Mouse (Mus musculus) urinary bladder, postnatal 4 days (tissue): ENCODE data around the gene Cirbp.

Experiments used
- DNase-seq, 2 experiments: peaks; one replicate each; pipeline ENCODE4 v3.0.0; 2021 to 2022; ENCODE audit warnings: low spot score in 2 of 2

Cirbp gene

GRCm38 (mm10) chr10:80177441-80178279 is 11.9 kb downstream of the Cirbp start:
- no peak for DNase-seq

GRCm38 (mm10) chr10:80179068-80180051 is 13.6 kb downstream of the Cirbp start, which contains the start of gene Efna2:
Gene Efna2, plus strand, starts transcription at chr10:80179482.
- no peak for DNase-seq

GRCm38 (mm10) chr10:80180288-80180687 is 14.5 kb downstream of the Cirbp start:
- DNase-seq: no peak

GRCm38 (mm10) chr10:80180823-80181222 is 15.0 kb downstream of the Cirbp start:
- DNase-seq: no peak

- no peak for DNase-seq
These were observed 16.8 kb downstream of the Cirbp start for GRCm38 (mm10) chr10:80182547-80182946.

GRCm38 (mm10) chr10:80186649-80187048 is 20.9 kb downstream of the Cirbp start:
- DNase-seq: no peak

- no peak for DNase-seq
These were observed 22.0 kb downstream of the Cirbp start for GRCm38 (mm10) chr10:80187739-80188138.

- DNase-seq: peak in 1 of 2 experiments; percentile 57
These were observed 22.8 kb downstream of the Cirbp start for GRCm38 (mm10) chr10:80188453-80189024.

- no peak for DNase-seq
These were observed 24.2 kb downstream of the Cirbp start for GRCm38 (mm10) chr10:80189999-80190398.

- DNase-seq: peak in 1 of 2 experiments; percentile 57
These were observed 24.8 kb downstream of the Cirbp start for GRCm38 (mm10) chr10:80190491-80191051.

GRCm38 (mm10) chr10:80193976-80194375 is 28.2 kb downstream of the Cirbp start:
- DNase-seq: no peak

- no peak for DNase-seq
These were observed 28.7 kb downstream of the Cirbp start for GRCm38 (mm10) chr10:80194441-80194840.

- DNase-seq: no peak
These were observed 30.4 kb downstream of the Cirbp start for GRCm38 (mm10) chr10:80196167-80196566.

- no peak for DNase-seq
These were observed 31.2 kb downstream of the Cirbp start for GRCm38 (mm10) chr10:80196778-80197581.

GRCm38 (mm10) chr10:80199440-80200008 is 33.7 kb downstream of the Cirbp start:
- peak; percentile 64 to 79 for DNase-seq

GRCm38 (mm10) chr10:80200485-80200884 is 34.7 kb downstream of the Cirbp start:
- DNase-seq: no peak

- DNase-seq: no peak
These were observed 38.3 kb downstream of the Cirbp start for GRCm38 (mm10) chr10:80204055-80204454.

- DNase-seq: no peak
These were observed 41.4 kb downstream of the Cirbp start for GRCm38 (mm10) chr10:80207201-80207600.

GRCm38 (mm10) chr10:80207676-80208075 is 41.9 kb downstream of the Cirbp start:
- no peak for DNase-seq

GRCm38 (mm10) chr10:80208248-80208647 is 42.5 kb downstream of the Cirbp start:
- no peak for DNase-seq
